Mouse (Mus musculus) megakaryocyte, embryonic 14.5 days (primary cell): ENCODE data around the gene Msantd1. TPM values are rescaled to one million over a fixed set of nuclear protein-coding genes. Genes with fewer than 3 reads are reported as not detected.
A peak's percentile ranks its signal among the peaks of the same experiment; 100 is the strongest.

Experiments
- H3K27me3 ChIP-seq: replicated peaks from 2 replicates; pipeline ENCODE3; 2012; ENCODE audit warnings: inconsistent platforms
- H3K36me3 ChIP-seq: replicated peaks from 2 replicates; pipeline ENCODE3; 2012; ENCODE audit warnings: low read length, inconsistent platforms, mixed read lengths
- H3K4me1 ChIP-seq: 2 replicates; pipeline ENCODE4 v1.6.1; 2012; ENCODE audit warnings: inconsistent platforms
- H3K4me3 ChIP-seq: replicated peaks from 2 replicates; pipeline ENCODE3; 2012; ENCODE audit warnings: moderate library complexity, mild to moderate bottlenecking, inconsistent platforms
- H3K9me3 ChIP-seq: 2 replicates; pipeline ENCODE4 v1.6.1; 2012; ENCODE audit warnings: inconsistent platforms
- FLI1 ChIP-seq: IDR thresholded peaks from 2 replicates; pipeline ENCODE4 v1.6.1; 2012; ENCODE audit warnings: low read length, inconsistent platforms, mixed read lengths
- GATA1 ChIP-seq: IDR thresholded peaks from 3 replicates; pipeline ENCODE4 v1.6.1; 2012; ENCODE audit warnings: mixed read lengths, low read length, inconsistent platforms, borderline replicate concordance
- polyA plus RNA-seq: library from polyadenylated mRNA; stranded (reverse); fragments of >175 nt; gene quantifications from 2 replicates; pipeline ENCODE4 v1.2.3, GENCODE M21; 2012; ENCODE audit warnings: low replicate concordance; ENCODE audit not compliant: insufficient read depth

Gene Msantd1
- polyA plus RNA-seq, 1 experiment = 15.3 TPM

GRCm38 (mm10) chr5:34924519-34924918 is 16.7 kb downstream of the Msantd1 start:
- H3K9me3 ChIP-seq = no peaks in the 10 kb centered on the region
- peak overlapping the region; percentile 3 for H3K4me3 ChIP-seq
- no peak for TF ChIP-seq GATA1
- no peak for TF ChIP-seq FLI1
- H3K27me3 ChIP-seq = no peaks in the 10 kb centered on the region
- H3K36me3 ChIP-seq = peaks cover 84% of the 10 kb centered on the region
- peaks cover 89% of the 10 kb centered on the region for H3K4me1 ChIP-seq

GRCm38 (mm10) chr5:34927648-34928047 is 19.8 kb downstream of the Msantd1 start:
- TF ChIP-seq FLI1 (no peak), GATA1 (no peak)
- Histone ChIP-seq H3K27me3 (no peaks in the 10 kb centered on the region), H3K9me3 (no peaks in the 10 kb centered on the region), H3K4me1 (peaks cover 89% of the 10 kb centered on the region), H3K36me3 (peaks cover 57% of the 10 kb centered on the region), H3K4me3 (no peak overlapping the region)

GRCm38 (mm10) chr5:34930151-34930975 is 22.6 kb downstream of the Msantd1 start:
- H3K27me3 ChIP-seq = no peaks in the 10 kb centered on the region
- H3K9me3 ChIP-seq = no peaks in the 10 kb centered on the region
- peaks cover 30% of the 10 kb centered on the region for H3K36me3 ChIP-seq
- peak overlapping the region; percentile 29 for H3K4me3 ChIP-seq
- H3K4me1 ChIP-seq = peaks cover 76% of the 10 kb centered on the region
- TF ChIP-seq FLI1 (no peak), GATA1 (no peak)

- TF ChIP-seq GATA1 (no peak), FLI1 (no peak)
- H3K4me1 ChIP-seq = peaks cover 76% of the 10 kb centered on the region
- no peaks in the 10 kb centered on the region for H3K9me3 ChIP-seq
- peaks cover 23% of the 10 kb centered on the region for H3K36me3 ChIP-seq
- no peaks in the 10 kb centered on the region for H3K27me3 ChIP-seq
- H3K4me3 ChIP-seq = peak overlapping the region; percentile 29
These were observed 23.3 kb downstream of the Msantd1 start for GRCm38 (mm10) chr5:34931091-34931490.

GRCm38 (mm10) chr5:34931516-34932457 is 24.0 kb downstream of the Msantd1 start:
- Histone ChIP-seq H3K36me3 (peaks cover 16% of the 10 kb centered on the region), H3K27me3 (no peaks in the 10 kb centered on the region), H3K4me3 (no peak overlapping the region), H3K4me1 (peaks cover 70% of the 10 kb centered on the region), H3K9me3 (no peaks in the 10 kb centered on the region)
- TF ChIP-seq GATA1 (no peak), FLI1 (no peak)

GRCm38 (mm10) chr5:34932458-34932806 is 24.6 kb downstream of the Msantd1 start:
- TF ChIP-seq GATA1 = no peak
- no peak for TF ChIP-seq FLI1
- Histone ChIP-seq H3K4me1 (peaks cover 66% of the 10 kb centered on the region), H3K9me3 (no peaks in the 10 kb centered on the region), H3K27me3 (no peaks in the 10 kb centered on the region), H3K4me3 (no peak overlapping the region), H3K36me3 (peaks cover 10% of the 10 kb centered on the region)

GRCm38 (mm10) chr5:34933461-34933860 is 25.6 kb downstream of the Msantd1 start:
- TF ChIP-seq FLI1 (no peak), GATA1 (no peak)
- Histone ChIP-seq H3K9me3 (no peaks in the 10 kb centered on the region), H3K4me1 (peaks cover 70% of the 10 kb centered on the region), H3K4me3 (no peak overlapping the region), H3K36me3 (peaks cover 6% of the 10 kb centered on the region), H3K27me3 (peaks cover 3% of the 10 kb centered on the region)

- H3K4me1 ChIP-seq = peaks cover 45% of the 10 kb centered on the region
- TF ChIP-seq GATA1 = no peak
- no peak for TF ChIP-seq FLI1
- H3K9me3 ChIP-seq = no peaks in the 10 kb centered on the region
- no peaks in the 10 kb centered on the region for H3K36me3 ChIP-seq
- peaks cover 3% of the 10 kb centered on the region for H3K27me3 ChIP-seq
- no peak overlapping the region for H3K4me3 ChIP-seq
These were observed 34.1 kb downstream of the Msantd1 start for GRCm38 (mm10) chr5:34941710-34942470.

GRCm38 (mm10) chr5:34943428-34943827 is 35.6 kb downstream of the Msantd1 start:
- TF ChIP-seq FLI1 (no peak), GATA1 (no peak)
- H3K9me3 ChIP-seq = no peaks in the 10 kb centered on the region
- no peaks in the 10 kb centered on the region for H3K36me3 ChIP-seq
- no peaks in the 10 kb centered on the region for H3K27me3 ChIP-seq
- no peak overlapping the region for H3K4me3 ChIP-seq
- peaks cover 52% of the 10 kb centered on the region for H3K4me1 ChIP-seq
